Mouse (Mus musculus) neutrophil, adult 83 days (primary cell): Measurements from ENCODE around the gene Fli1. TPM values are rescaled to one million over a fixed set of nuclear protein-coding genes. Genes with fewer than 3 reads are reported as not detected.

ENCODE experiments used
- total RNA-seq, 2 experiments: library from RNA; stranded (reverse); gene quantifications; one replicate each; pipeline ENCODE4 v1.2.4; 2023

Gene Fli1
- 100 to 1,000 TPM; 111 to 115 TPM for total RNA-seq

GRCm38 (mm10) chr9:32542212-32543039, at the start of gene Fli1:
Gene Fli1 (minus strand): TSS chr9:32542861.

Other genes with a start within 250 kb of the Fli1 start
- gene Kcnj5, start 198.5 kb downstream of the Fli1 start, total RNA-seq: under 1 TPM; 0.20 to 0.22 TPM
- not detected for gene Kcnj1, start 170.4 kb downstream of the Fli1 start, total RNA-seq
- gene Ets1, start 93.4 kb upstream of the Fli1 start, total RNA-seq: 10 to 100 TPM; 65.6 to 70.5 TPM